Mouse (Mus musculus) kidney, postnatal 0 days (tissue): ENCODE data around the gene Esyt1. TPM values are rescaled to one million over a fixed set of nuclear protein-coding genes. Genes with fewer than 3 reads are reported as not detected.

Source experiments
- ATAC-seq: fragments of 200-750 bp; cut with Nextera tagmentation; replicated peaks from 2 replicates; pipeline ENCODE4 v1.8.0; 2017; ENCODE audit warnings: low read depth, moderate number of reproducible peaks, moderate TSS enrichment, moderate library complexity; ENCODE audit not compliant: low FRiP score
- DNase-seq: peaks from one replicate; pipeline ENCODE4 v3.0.0-alpha.2; 2016; ENCODE audit warnings: low spot score
- H3K27ac ChIP-seq: fragments of 300-500 bp; sonication (generic); 2 replicates; pipeline ENCODE4 v1.5.1; 2014; ENCODE audit warnings: mild to moderate bottlenecking
- H3K27me3 ChIP-seq: fragments of 300-500 bp; sonication (generic); 2 replicates; pipeline ENCODE4 v1.6.1; 2014; ENCODE audit warnings: low read length, mixed read lengths; ENCODE audit not compliant: insufficient read depth
- H3K36me3 ChIP-seq: fragments of 300-500 bp; sonication (generic); 2 replicates; pipeline ENCODE4 v1.6.1; 2014; ENCODE audit warnings: low read length, mixed read lengths; ENCODE audit not compliant: insufficient read depth
- H3K4me1 ChIP-seq: fragments of 300-500 bp; sonication (generic); replicated peaks from 2 replicates; pipeline ENCODE4 v1.6.1; 2014; ENCODE audit warnings: antibody characterized with exemption, low read length, mixed read lengths; ENCODE audit not compliant: insufficient read depth
- H3K4me2 ChIP-seq: fragments of 300-500 bp; sonication (generic); 2 replicates; pipeline ENCODE4 v1.6.1; 2014; ENCODE audit warnings: mild to moderate bottlenecking, low read length, moderate library complexity, mixed read lengths
- H3K4me3 ChIP-seq: fragments of 300-500 bp; sonication (generic); replicated peaks from 2 replicates; pipeline ENCODE4 v1.5.1; 2014; ENCODE audit warnings: low read depth, low read length
- H3K9ac ChIP-seq: fragments of 300-500 bp; sonication (generic); 2 replicates; pipeline ENCODE4 v1.6.1; 2014; ENCODE audit warnings: low read depth, low read length
- H3K9me3 ChIP-seq: fragments of 300-500 bp; sonication (generic); replicated peaks from 2 replicates; pipeline ENCODE4 v1.6.1; 2016; ENCODE audit warnings: low read length, inconsistent platforms, mixed read lengths
- CTCF ChIP-seq: IDR thresholded peaks from 2 replicates; pipeline ENCODE4 v1.5.1; 2016; ENCODE audit warnings: antibody characterized with exemption, low read depth, mild to moderate bottlenecking, moderate library complexity
- WGBS: fragments of 180-500 bp; shearing (Covaris S2); extraction: QIAGEN DNeasy Blood & Tissue Kit; methylation state at CpG from one replicate; pipeline ENCODE4 v1.1.7; 2014; 5-methylcytosine and 5-hydroxymethylcytosine counted together
- microRNA-seq: library from miRNA; unstranded; fragments of <30 nt; microRNA quantifications from one replicate; pipeline ENCODE4, GENCODE M21; 2016
- polyA plus RNA-seq: library from polyadenylated mRNA; unstranded; fragments of >200 nt; fragmentation: Nextera tagmentation; extraction: Ambion mirVana; gene quantifications from 2 replicates; pipeline ENCODE4 v1.2.1, GENCODE M21; 2015

Gene Esyt1
- polyA plus RNA-seq, 1 experiment from 2014 or later: 15.9 TPM

- Histone ChIP-seq H3K9ac (no peak overlapping the region), H3K4me3 (no peak overlapping the region), H3K9me3 (no peaks in the 10 kb centered on the region), H3K4me2 (no peak overlapping the region), H3K4me1 (peaks cover 14% of the 10 kb centered on the region; the same call in 1 of the 2 replicates), H3K27me3 (no peaks in the 10 kb centered on the region), H3K36me3 (peaks cover 51% of the 10 kb centered on the region), H3K27ac (peak overlapping the region; percentile 51; the same call in 1 of the 2 replicates)
- TF ChIP-seq CTCF: no peak
- 63% methylated on average over 5 of the region's 5 CpGs for WGBS
- DNase-seq (peak; percentile 48), ATAC-seq (no peak)
These were observed 36.3 kb downstream of the Esyt1 start for GRCm38 (mm10) chr10:128489380-128489779.

- TF ChIP-seq CTCF: no peak
- 72% methylated on average over 4 of the region's 4 CpGs for WGBS
- H3K9me3 ChIP-seq: no peaks in the 10 kb centered on the region
- H3K4me1 ChIP-seq: peaks cover 14% of the 10 kb centered on the region; the same call in 1 of the 2 replicates
- no peak overlapping the region for H3K4me2 ChIP-seq
- no peaks in the 10 kb centered on the region for H3K27me3 ChIP-seq
- peaks cover 57% of the 10 kb centered on the region for H3K36me3 ChIP-seq
- ATAC-seq: no peak
- DNase-seq: no peak
- no peak overlapping the region for H3K27ac ChIP-seq
- no peak overlapping the region for H3K4me3 ChIP-seq
- H3K9ac ChIP-seq: no peak overlapping the region
These were observed 36.9 kb downstream of the Esyt1 start for GRCm38 (mm10) chr10:128488776-128489175.

GRCm38 (mm10) chr10:128487861-128488712, 37.6 kb downstream of the Esyt1 start:
- Histone ChIP-seq H3K4me1 (peaks cover 14% of the 10 kb centered on the region; the same call in 1 of the 2 replicates), H3K4me2 (no peak overlapping the region), H3K4me3 (no peak overlapping the region), H3K9ac (no peak overlapping the region), H3K36me3 (peaks cover 64% of the 10 kb centered on the region), H3K27ac (no peak overlapping the region), H3K27me3 (no peaks in the 10 kb centered on the region), H3K9me3 (no peaks in the 10 kb centered on the region)
- ATAC-seq (no peak), DNase-seq (no peak)
- no peak for TF ChIP-seq CTCF
- 85% methylated on average over 22 of the region's 22 CpGs for WGBS

DNA sequence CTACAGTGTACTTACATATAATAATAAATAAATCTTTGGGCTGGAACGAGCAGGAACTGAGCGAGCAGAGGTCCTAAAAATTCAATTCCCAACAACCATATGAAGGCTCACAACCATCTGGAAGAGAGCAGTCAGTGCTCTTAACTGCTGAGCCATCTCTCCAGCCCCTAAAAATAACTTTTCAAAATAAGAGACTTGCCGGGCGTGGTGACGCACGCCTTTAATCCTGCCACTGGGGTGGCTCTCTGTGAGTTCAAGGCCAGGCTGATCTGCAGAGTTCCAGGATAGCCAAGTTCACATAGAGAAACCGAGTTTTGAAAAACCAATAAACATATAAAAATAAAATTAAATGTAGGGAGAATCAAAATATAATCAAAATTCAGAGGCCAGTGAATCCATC, 39.3 kb downstream of the Esyt1 start:
- ATAC-seq (no peak), DNase-seq (no peak)
- Histone ChIP-seq H3K9ac (no peak overlapping the region), H3K4me1 (peaks cover 4% of the 10 kb centered on the region; the same call in 1 of the 2 replicates), H3K27ac (no peak overlapping the region), H3K9me3 (no peaks in the 10 kb centered on the region), H3K27me3 (no peaks in the 10 kb centered on the region), H3K4me2 (no peak overlapping the region), H3K36me3 (peaks cover 79% of the 10 kb centered on the region), H3K4me3 (no peak overlapping the region)
- no peak for TF ChIP-seq CTCF
- WGBS: 85% methylated on average over 7 of the region's 7 CpGs

DNA sequence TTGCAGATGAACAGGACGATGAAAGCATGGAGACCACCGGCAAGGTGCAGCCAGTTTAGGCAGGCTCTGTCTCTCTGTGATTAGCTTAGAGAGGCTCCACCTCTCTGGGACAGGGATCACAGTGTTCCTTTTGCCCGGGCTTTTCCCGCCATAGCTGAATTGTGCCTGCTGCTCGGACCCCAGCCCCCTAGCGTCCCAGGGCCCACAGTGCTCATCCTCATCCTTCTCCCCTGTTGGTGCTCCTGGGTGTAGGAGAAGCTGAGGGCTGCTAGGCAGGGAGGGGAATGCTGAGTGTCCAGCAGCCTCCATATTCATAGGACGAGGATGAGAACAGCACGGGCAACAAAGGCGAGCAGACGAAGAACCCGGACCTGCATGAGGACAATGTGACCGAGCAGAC, 51.3 kb downstream of the Esyt1 start:
- Histone ChIP-seq H3K9ac (no peak overlapping the region), H3K27me3 (no peaks in the 10 kb centered on the region), H3K36me3 (peaks cover 68% of the 10 kb centered on the region), H3K9me3 (no peaks in the 10 kb centered on the region), H3K4me3 (no peak overlapping the region), H3K4me1 (no peaks in the 10 kb centered on the region), H3K4me2 (no peak overlapping the region), H3K27ac (no peak overlapping the region)
- TF ChIP-seq CTCF: no peak
- no peak for ATAC-seq
- WGBS: 92% methylated on average over 12 of the region's 12 CpGs
- DNase-seq: no peak

- TF ChIP-seq CTCF: no peak
- 4% methylated on average over 5 of the region's 5 CpGs for WGBS
- H3K27me3 ChIP-seq: no peaks in the 10 kb centered on the region
- H3K4me1 ChIP-seq: peaks cover 11% of the 10 kb centered on the region
- peaks cover 24% of the 10 kb centered on the region for H3K36me3 ChIP-seq
- peak overlapping the region; percentile 96; the same call in 1 of the 2 replicates for H3K9ac ChIP-seq
- DNase-seq (peak; percentile 11), ATAC-seq (no peak)
- H3K27ac ChIP-seq: peak overlapping the region; percentile 44; the same call in 1 of the 2 replicates
- peak overlapping the region; percentile 93 for H3K4me3 ChIP-seq
- H3K9me3 ChIP-seq: no peaks in the 10 kb centered on the region
- H3K4me2 ChIP-seq: peak overlapping the region; percentile 72
These were observed 65.4 kb downstream of the Esyt1 start for GRCm38 (mm10) chr10:128460270-128460630.

Small RNA genes within 50 kb of the gene (microRNA-seq; reads per million reads assigned to microRNA genes)
- gene Gm47275 (not detected), gene Mir6916 (not detected)

Other genes with a start within 250 kb of the Esyt1 start
- gene Il23a, start 227.1 kb downstream of the Esyt1 start, polyA plus RNA-seq: 0.13 and 0.16 TPM in 2 replicates
- gene Pan2, start 222.5 kb downstream of the Esyt1 start, polyA plus RNA-seq: 26.5 and 28.5 TPM in 2 replicates
- 350 and 363 TPM in 2 replicates for gene Cnpy2, start 203.4 kb downstream of the Esyt1 start, polyA plus RNA-seq
- 167 and 195 TPM in 2 replicates for gene Cs, start 188.1 kb downstream of the Esyt1 start, polyA plus RNA-seq
- 18.3 and 19.7 TPM in 2 replicates for gene Coq10a, start 156.9 kb downstream of the Esyt1 start, polyA plus RNA-seq
- 6.2 TPM in 2 replicates for gene Ankrd52, start 148.8 kb downstream of the Esyt1 start, polyA plus RNA-seq
- 56.0 and 64.8 TPM in 2 replicates for gene Slc39a5, start 124.6 kb downstream of the Esyt1 start, polyA plus RNA-seq
- gene Nabp2, start 114.4 kb downstream of the Esyt1 start, polyA plus RNA-seq: 82.4 and 85.5 TPM in 2 replicates
- gene Rnf41, start 114.2 kb downstream of the Esyt1 start, polyA plus RNA-seq: 34.9 and 39.3 TPM in 2 replicates
- 40.5 and 44.9 TPM in 2 replicates for gene Smarcc2, start 66.6 kb downstream of the Esyt1 start, polyA plus RNA-seq
- 1,410 and 1,495 TPM in 2 replicates for gene Myl6, start 31.7 kb downstream of the Esyt1 start, polyA plus RNA-seq
- gene Myl6b, start 27.2 kb downstream of the Esyt1 start, polyA plus RNA-seq: 3.2 and 3.7 TPM in 2 replicates
- gene Zc3h10, start 21.9 kb upstream of the Esyt1 start, polyA plus RNA-seq: 13.7 and 16.9 TPM in 2 replicates
- 3,897 and 4,536 TPM in 2 replicates for gene Rpl41, start 23.4 kb upstream of the Esyt1 start, polyA plus RNA-seq
- 124 and 132 TPM in 2 replicates for gene Pa2g4, start 40.1 kb upstream of the Esyt1 start, polyA plus RNA-seq
- 9.6 and 10.2 TPM in 2 replicates for gene Erbb3, start 63.8 kb upstream of the Esyt1 start, polyA plus RNA-seq
- 836 and 985 TPM in 2 replicates for gene Rps26, start 100.9 kb upstream of the Esyt1 start, polyA plus RNA-seq
- gene Ikzf4, start 120.1 kb upstream of the Esyt1 start, polyA plus RNA-seq: 1.4 and 1.8 TPM in 2 replicates
- 14.2 and 15.1 TPM in 2 replicates for gene Suox, start 148.2 kb upstream of the Esyt1 start, polyA plus RNA-seq
- gene Rab5b, start 170.4 kb upstream of the Esyt1 start, polyA plus RNA-seq: 57.9 and 61.7 TPM in 2 replicates
- 1.5 and 2.0 TPM in 2 replicates for gene Pmel, start 178.3 kb upstream of the Esyt1 start, polyA plus RNA-seq
- gene Cdk2, start 179.2 kb upstream of the Esyt1 start, polyA plus RNA-seq: 55.9 and 66.3 TPM in 2 replicates
- 5.4 and 6.4 TPM in 2 replicates for gene Dgka, start 219.0 kb upstream of the Esyt1 start, polyA plus RNA-seq
- 35.0 and 36.3 TPM in 2 replicates for gene Pym1, start 222.0 kb upstream of the Esyt1 start, polyA plus RNA-seq